Comparison of ENCODE assay signal across 8 mouse cellular contexts in the genomic region with DNA sequence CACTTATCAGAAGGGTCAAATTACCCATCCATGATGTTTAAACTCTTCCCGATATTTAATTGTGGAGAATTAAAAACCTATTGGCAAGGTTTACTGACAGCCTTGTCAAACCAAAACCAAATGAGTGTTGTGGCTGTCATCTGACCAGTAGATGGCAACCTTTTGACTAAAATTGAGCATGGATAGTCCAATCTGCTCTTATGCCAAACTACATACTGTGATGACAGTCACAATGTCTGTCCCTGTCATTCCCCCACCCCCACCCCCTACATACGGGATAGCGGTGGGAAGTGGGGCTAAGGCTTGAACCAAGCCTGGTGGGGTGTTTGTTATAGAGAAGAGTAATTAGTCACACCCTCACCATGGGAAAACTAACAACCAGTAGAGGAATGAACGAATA. TPM values are rescaled to one million over a fixed set of nuclear protein-coding genes. Genes with fewer than 3 reads are reported as not detected.
A peak's percentile ranks its signal among the peaks of the same experiment; 100 is the strongest.
DNase-seq lines count a peak whose midpoint lies in the region; ATAC-seq and TF ChIP-seq lines count a peak whose summit lies in the region.

No protein-coding gene starts in this region.

- peak; percentile 79 for TF ChIP-seq CTCF in stomach, postnatal 0 days (IDR thresholded peaks at IDR 0.05; ENCODE audit: low read depth)

- in situ Hi-C loops in ES-E14 (cut with MboI; ENCODE audit: low sequenced_read_pairs in 2 of 2, unreplicated experiment in 2 of 2), result no loop called here

- H3K9me3 ChIP-seq in heart, embryonic 12.5 days (replicated peaks), result no peaks in the 10 kb centered on the region
- no peaks in the 10 kb centered on the region for H3K9me3 ChIP-seq in ES-E14 (ENCODE audit: control insufficient read depth, insufficient read depth, low read depth, low read length)
- no peaks in the 10 kb centered on the region for H3K9me3 ChIP-seq in hindbrain, embryonic 14.5 days (ENCODE audit: control insufficient read depth, low read length)
- H3K9me3 ChIP-seq in stomach, postnatal 0 days (ENCODE audit: control insufficient read depth, low read length), result no peaks in the 10 kb centered on the region

- H3K36me3 ChIP-seq in heart, embryonic 12.5 days, result no peaks in the 10 kb centered on the region
- no peaks in the 10 kb centered on the region for H3K36me3 ChIP-seq in ES-E14 (ENCODE audit: control insufficient read depth, insufficient read depth, low read length, poor library complexity, severe bottlenecking)
- no peaks in the 10 kb centered on the region for H3K36me3 ChIP-seq in hindbrain, embryonic 14.5 days (replicated peaks; ENCODE audit: control insufficient read depth, insufficient read depth)
- no peaks in the 10 kb centered on the region for H3K36me3 ChIP-seq in stomach, postnatal 0 days (ENCODE audit: control insufficient read depth, insufficient read depth, low read length)

- no peak overlapping the region for H3K9ac ChIP-seq in heart, embryonic 12.5 days
- H3K9ac ChIP-seq in ES-E14 (ENCODE audit: insufficient read depth, low read depth, low read length, poor library complexity, severe bottlenecking), result no peak overlapping the region
- no peak overlapping the region for H3K9ac ChIP-seq in hindbrain, embryonic 14.5 days
- no peak overlapping the region for H3K9ac ChIP-seq in stomach, postnatal 0 days (ENCODE audit: low read length)

- H3K4me3 ChIP-seq in heart, embryonic 12.5 days, result no peak overlapping the region
- H3K4me3 ChIP-seq in ES-E14 (ENCODE audit: insufficient read depth in 1 of 2, low read depth in 1 of 2, low read length in 2 of 2, poor library complexity in 1 of 2, severe bottlenecking in 1 of 2), result no peak overlapping the region
- H3K4me3 ChIP-seq in hindbrain, embryonic 14.5 days (replicated peaks; ENCODE audit: low read length), result no peak overlapping the region
- no peak overlapping the region for H3K4me3 ChIP-seq in stomach, postnatal 0 days (ENCODE audit: low read depth, low read length)

- H3K27me3 ChIP-seq in heart, embryonic 12.5 days (replicated peaks), result no peaks in the 10 kb centered on the region
- no peaks in the 10 kb centered on the region for H3K27me3 ChIP-seq in hindbrain, embryonic 14.5 days (ENCODE audit: control insufficient read depth, insufficient read depth, low read length)
- no peaks in the 10 kb centered on the region for H3K27me3 ChIP-seq in stomach, postnatal 0 days (ENCODE audit: control insufficient read depth, insufficient read depth, low read length)

- H3K4me1 ChIP-seq in heart, embryonic 12.5 days (replicated peaks), result no peaks in the 10 kb centered on the region
- H3K4me1 ChIP-seq in ES-E14 (ENCODE audit: control insufficient read depth in 2 of 2, insufficient read depth in 2 of 2, low read length in 2 of 2, poor library complexity in 1 of 2), result no peaks in the 10 kb centered on the region
- no peaks in the 10 kb centered on the region for H3K4me1 ChIP-seq in hindbrain, embryonic 14.5 days (replicated peaks; ENCODE audit: control insufficient read depth, insufficient read depth, low read length)
- H3K4me1 ChIP-seq in stomach, postnatal 0 days (replicated peaks; ENCODE audit: control insufficient read depth, insufficient read depth), result no peaks in the 10 kb centered on the region

- no peak overlapping the region for H3K27ac ChIP-seq in heart, embryonic 12.5 days (ENCODE audit: poor library complexity, severe bottlenecking)
- no peak overlapping the region for H3K27ac ChIP-seq in ES-E14 (ENCODE audit: insufficient read depth, low read depth, low read length, poor library complexity, severe bottlenecking)
- H3K27ac ChIP-seq in hindbrain, embryonic 14.5 days, result no peak overlapping the region
- no peak overlapping the region for H3K27ac ChIP-seq in stomach, postnatal 0 days (replicated peaks)

- 42% methylated on average over 4 of the region's 4 CpGs for WGBS in heart, embryonic 12.5 days
- WGBS in hindbrain, embryonic 14.5 days, result 47% methylated on average over 4 of the region's 4 CpGs
- 39% methylated on average over 4 of the region's 4 CpGs for WGBS in stomach, postnatal 0 days

- H3K4me2 ChIP-seq in heart, embryonic 12.5 days, result no peak overlapping the region
- no peak overlapping the region for H3K4me2 ChIP-seq in hindbrain, embryonic 14.5 days (replicated peaks)
- no peak overlapping the region for H3K4me2 ChIP-seq in stomach, postnatal 0 days (replicated peaks; ENCODE audit: low read depth)

- DNase-seq in heart, adult 8-10 months (ENCODE audit: low spot score), result peak; percentile 55
- DNase-seq in 3134 (ENCODE audit: extremely low read depth, insufficient read length, low spot score) (peak; percentile 7), ES-E14 (ENCODE audit: low read depth, low spot score) (no peak)
- DNase-seq in hindbrain, embryonic 14.5 days (ENCODE audit: low spot score), result peak; percentile 53
- DNase-seq in stomach, postnatal 0 days (ENCODE audit: low spot score), result no peak
- no peak for DNase-seq in layer of hippocampus, adult 9-11 months
- DNase-seq in spleen, adult 12 weeks (ENCODE audit: low spot score), result no peak

- no peak for TF ChIP-seq EP300 in stomach, postnatal 0 days (optimal IDR thresholded peaks at IDR 0.05)

- ATAC-seq in heart, embryonic 12.5 days (ENCODE audit: insufficient number of reproducible peaks, low FRiP score), result no peak
- no peak; the same call in 1 of the 2 replicates for ATAC-seq in hindbrain, embryonic 14.5 days (ENCODE audit: low FRiP score)
- no peak for ATAC-seq in stomach, postnatal 0 days (ENCODE audit: low FRiP score, low TSS enrichment)

TF ChIP-seq in ES-E14, 5 proteins besides CTCF, POLR2A, EP300 and RAD21:
- TF ChIP-seq ZNF384 (IDR thresholded peaks at IDR 0.05; ENCODE audit: low read depth, low read length), result no peak
- TF ChIP-seq ZC3H11A (IDR thresholded peaks at IDR 0.05; ENCODE audit: borderline replicate concordance, low read depth, low read length), result peak; percentile 55; the same call in 1 of the 2 replicates

RNA-seq across cellular contexts. Expression of a gene that starts 34.6 kb away (rescaled TPM):
- total RNA-seq in heart, adult 8-10 months (2022), result 10 to 100 TPM in 1 of 4 experiments, 1 to 10 TPM in 3; 8.9 to 11.7 (median 9.3) TPM
- polyA plus RNA-seq in heart, embryonic 12.5 days (2016; fragmentation: Nextera tagmentation; extraction: Ambion mirVana), result 2.0 and 2.1 TPM in 2 replicates
- 0.21 and 1.0 TPM in 2 replicates for total RNA-seq in ES-E14 (2012; rRNA removed)
- polyA plus RNA-seq in hindbrain, embryonic 14.5 days (2014; fragmentation: Nextera tagmentation; extraction: Ambion mirVana), result 2.6 and 3.4 TPM in 2 replicates
- polyA plus RNA-seq in stomach, postnatal 0 days (2015; fragmentation: Nextera tagmentation; extraction: Ambion mirVana), result 1.7 and 2.5 TPM in 2 replicates

Comparison
In these comparisons a context has a peak if more than half of its experiments do, and no peak if none do; other contexts are left out.
1. DNase-seq: peak in heart, adult 8-10 months (single experiment), 3134 (single experiment) and hindbrain, embryonic 14.5 days (single experiment); none in ES-E14 (single experiment), stomach, postnatal 0 days (single experiment), layer of hippocampus, adult 9-11 months (single experiment) and spleen, adult 12 weeks (single experiment).